Mouse (Mus musculus) limb, embryonic 15.5 days (tissue): ENCODE results near the gene Nsg2. TPM values are rescaled to one million over a fixed set of nuclear protein-coding genes. Genes with fewer than 3 reads are reported as not detected.

Source experiments
- ATAC-seq: fragments of 200-750 bp; cut with Nextera tagmentation; 2 replicates; pipeline ENCODE4 v1.8.0; 2017; ENCODE audit warnings: low read depth, moderate TSS enrichment; ENCODE audit not compliant: insufficient number of reproducible peaks, low FRiP score, low TSS enrichment
- H3K27ac ChIP-seq: fragments of 300-500 bp; sonication (generic); 2 replicates; pipeline ENCODE4 v1.5.1; 2015; ENCODE audit warnings: moderate library complexity, mild to moderate bottlenecking, inconsistent platforms
- H3K27me3 ChIP-seq: fragments of 300-500 bp; sonication (generic); 2 replicates; pipeline ENCODE4 v1.6.1; 2015; ENCODE audit warnings: inconsistent platforms
- H3K36me3 ChIP-seq: fragments of 300-500 bp; sonication (generic); 2 replicates; pipeline ENCODE4 v1.6.1; 2015; ENCODE audit warnings: inconsistent platforms
- H3K4me1 ChIP-seq: fragments of 300-500 bp; sonication (generic); 2 replicates; pipeline ENCODE4 v1.6.1; 2015; ENCODE audit warnings: inconsistent platforms
- H3K4me2 ChIP-seq: fragments of 300-500 bp; sonication (generic); 2 replicates; pipeline ENCODE4 v1.6.1; 2015; ENCODE audit warnings: mild to moderate bottlenecking, inconsistent platforms
- H3K4me3 ChIP-seq: fragments of 300-500 bp; sonication (generic); 2 replicates; pipeline ENCODE4 v1.5.1; 2015; ENCODE audit warnings: mild to moderate bottlenecking, inconsistent platforms
- H3K9ac ChIP-seq: fragments of 300-500 bp; sonication (generic); 2 replicates; pipeline ENCODE4 v1.6.1; 2015; ENCODE audit warnings: inconsistent platforms
- H3K9me3 ChIP-seq: fragments of 300-500 bp; sonication (generic); 2 replicates; pipeline ENCODE4 v1.6.1; 2016; ENCODE audit warnings: inconsistent platforms
- WGBS: fragments of 180-500 bp; shearing (Covaris S2); methylation state at CpG from one replicate; pipeline ENCODE4 v1.1.7; 2015; 5-methylcytosine and 5-hydroxymethylcytosine counted together
- polyA plus RNA-seq: library from polyadenylated mRNA; unstranded; fragments of >200 nt; fragmentation: Nextera tagmentation; extraction: Ambion mirVana; gene quantifications from 2 replicates; pipeline ENCODE4 v1.2.1, GENCODE M21; 2015

The Nsg2 gene
- polyA plus RNA-seq, 1 experiment from 2014 or later, result 6.3 TPM

- Histone ChIP-seq H3K27me3 (no peaks in the 10 kb centered on the region), H3K4me1 (peaks cover 7% of the 10 kb centered on the region; the same call in 1 of the 2 replicates), H3K9me3 (no peaks in the 10 kb centered on the region), H3K4me2 (no peak overlapping the region), H3K36me3 (no peaks in the 10 kb centered on the region), H3K9ac (no peak overlapping the region), H3K4me3 (no peak overlapping the region), H3K27ac (no peak overlapping the region)
- WGBS, result 54% methylated on average over 4 of the region's 4 CpGs
- no peak for ATAC-seq
These were observed 17.9 kb downstream of the Nsg2 start for GRCm38 (mm10) chr11:32018201-32018600.

GRCm38 (mm10) chr11:32020031-32020965 is 20.0 kb downstream of the Nsg2 start:
- H3K4me1 ChIP-seq, result peaks cover 13% of the 10 kb centered on the region; the same call in 1 of the 2 replicates
- no peak overlapping the region for H3K4me2 ChIP-seq
- 35% methylated on average over 8 of the region's 8 CpGs for WGBS
- no peak overlapping the region for H3K27ac ChIP-seq
- no peak for ATAC-seq
- H3K4me3 ChIP-seq, result no peak overlapping the region
- H3K9me3 ChIP-seq, result no peaks in the 10 kb centered on the region
- H3K9ac ChIP-seq, result no peak overlapping the region
- H3K27me3 ChIP-seq, result no peaks in the 10 kb centered on the region
- no peaks in the 10 kb centered on the region for H3K36me3 ChIP-seq

GRCm38 (mm10) chr11:32026634-32027033 is 26.4 kb downstream of the Nsg2 start:
- 44% methylated on average over 5 of the region's 5 CpGs for WGBS
- H3K27me3 ChIP-seq, result no peaks in the 10 kb centered on the region

GRCm38 (mm10) chr11:32027474-32028342 is 27.4 kb downstream of the Nsg2 start:
- H3K36me3 ChIP-seq, result no peaks in the 10 kb centered on the region
- no peaks in the 10 kb centered on the region for H3K27me3 ChIP-seq
- no peak overlapping the region for H3K4me3 ChIP-seq
- H3K9ac ChIP-seq, result no peak overlapping the region
- H3K4me2 ChIP-seq, result no peak overlapping the region
- no peak overlapping the region for H3K27ac ChIP-seq
- H3K9me3 ChIP-seq, result no peaks in the 10 kb centered on the region
- WGBS, result 66% methylated on average over 7 of the region's 7 CpGs
- ATAC-seq, result no peak
- peaks cover 14% of the 10 kb centered on the region for H3K4me1 ChIP-seq

More at GRCm38 (mm10) chr11:32026634-32027033, 26.4 kb downstream of the Nsg2 start:
- no peak overlapping the region for H3K9ac ChIP-seq
- ATAC-seq, result 0 out of 2 replicates have a peak, but pooled peaks have one; percentile 61
- no peaks in the 10 kb centered on the region for H3K9me3 ChIP-seq
- H3K4me1 ChIP-seq, result peaks cover 14% of the 10 kb centered on the region
- H3K4me2 ChIP-seq, result no peak overlapping the region
- H3K27ac ChIP-seq, result no peak overlapping the region; the same call in 1 of the 2 replicates
- H3K4me3 ChIP-seq, result no peak overlapping the region
- H3K36me3 ChIP-seq, result no peaks in the 10 kb centered on the region

GRCm38 (mm10) chr11:32028605-32029004 is 28.3 kb downstream of the Nsg2 start:
- Histone ChIP-seq H3K36me3 (no peaks in the 10 kb centered on the region), H3K4me3 (no peak overlapping the region), H3K4me2 (no peak overlapping the region), H3K4me1 (peaks cover 14% of the 10 kb centered on the region), H3K9ac (no peak overlapping the region), H3K27ac (no peak overlapping the region), H3K9me3 (no peaks in the 10 kb centered on the region), H3K27me3 (no peaks in the 10 kb centered on the region)
- no peak for ATAC-seq
- WGBS, result 81% methylated on average over 3 of the region's 3 CpGs

GRCm38 (mm10) chr11:32029356-32029755 is 29.1 kb downstream of the Nsg2 start:
- H3K27ac ChIP-seq, result no peak overlapping the region
- peaks cover 9% of the 10 kb centered on the region for H3K4me1 ChIP-seq
- H3K9ac ChIP-seq, result no peak overlapping the region
- 80% methylated on average over 5 of the region's 5 CpGs for WGBS
- no peak overlapping the region for H3K4me2 ChIP-seq
- no peak overlapping the region for H3K4me3 ChIP-seq
- no peaks in the 10 kb centered on the region for H3K36me3 ChIP-seq
- H3K9me3 ChIP-seq, result no peaks in the 10 kb centered on the region
- H3K27me3 ChIP-seq, result no peaks in the 10 kb centered on the region
- ATAC-seq, result no peak

- no peak overlapping the region for H3K4me2 ChIP-seq
- no peaks in the 10 kb centered on the region for H3K9me3 ChIP-seq
- 30% methylated on average over 4 of the region's 4 CpGs for whole genome bisulfite sequencing
- H3K27me3 ChIP-seq, result no peaks in the 10 kb centered on the region
- H3K36me3 ChIP-seq, result no peaks in the 10 kb centered on the region
- H3K27ac ChIP-seq, result no peak overlapping the region
- H3K9ac ChIP-seq, result no peak overlapping the region
- peaks cover 4% of the 10 kb centered on the region; the same call in 1 of the 2 replicates for H3K4me1 ChIP-seq
- ATAC-seq, result no peak
- H3K4me3 ChIP-seq, result no peak overlapping the region
These were observed 31.1 kb downstream of the Nsg2 start for GRCm38 (mm10) chr11:32031396-32031795.

GRCm38 (mm10) chr11:32032053-32032452 is 31.8 kb downstream of the Nsg2 start:
- Histone ChIP-seq H3K27ac (no peak overlapping the region), H3K27me3 (no peaks in the 10 kb centered on the region), H3K4me1 (no peaks in the 10 kb centered on the region), H3K4me3 (no peak overlapping the region), H3K4me2 (no peak overlapping the region), H3K9ac (no peak overlapping the region), H3K36me3 (no peaks in the 10 kb centered on the region), H3K9me3 (no peaks in the 10 kb centered on the region)
- ATAC-seq, result no peak
- WGBS, result 81% methylated on average over 9 of the region's 9 CpGs

GRCm38 (mm10) chr11:32035831-32036230 is 35.6 kb downstream of the Nsg2 start:
- H3K4me3 ChIP-seq, result no peak overlapping the region
- WGBS, result 61% methylated on average over 5 of the region's 5 CpGs
- H3K4me2 ChIP-seq, result no peak overlapping the region
- H3K4me1 ChIP-seq, result peaks cover 9% of the 10 kb centered on the region; the same call in 1 of the 2 replicates
- H3K9ac ChIP-seq, result no peak overlapping the region
- no peaks in the 10 kb centered on the region for H3K27me3 ChIP-seq
- ATAC-seq, result no peak
- H3K27ac ChIP-seq, result no peak overlapping the region
- no peaks in the 10 kb centered on the region for H3K36me3 ChIP-seq
- H3K9me3 ChIP-seq, result no peaks in the 10 kb centered on the region

GRCm38 (mm10) chr11:32039656-32040055 is 39.4 kb downstream of the Nsg2 start:
- H3K27ac ChIP-seq, result no peak overlapping the region
- H3K27me3 ChIP-seq, result no peaks in the 10 kb centered on the region
- H3K9ac ChIP-seq, result no peak overlapping the region
- H3K9me3 ChIP-seq, result no peaks in the 10 kb centered on the region
- H3K4me3 ChIP-seq, result no peak overlapping the region
- H3K36me3 ChIP-seq, result no peaks in the 10 kb centered on the region
- ATAC-seq, result no peak
- WGBS, result 42% methylated on average over 4 of the region's 4 CpGs
- H3K4me1 ChIP-seq, result peaks cover 9% of the 10 kb centered on the region; the same call in 1 of the 2 replicates
- H3K4me2 ChIP-seq, result no peak overlapping the region

- H3K36me3 ChIP-seq, result no peaks in the 10 kb centered on the region
- ATAC-seq, result 0 out of 2 replicates have a peak, but pooled peaks have one; percentile 17
- no peaks in the 10 kb centered on the region for H3K27me3 ChIP-seq
- 83% methylated on average over 11 of the region's 11 CpGs for WGBS
- H3K9me3 ChIP-seq, result no peaks in the 10 kb centered on the region
- H3K4me2 ChIP-seq, result no peak overlapping the region
- no peak overlapping the region for H3K4me3 ChIP-seq
- H3K4me1 ChIP-seq, result no peaks in the 10 kb centered on the region
- H3K9ac ChIP-seq, result no peak overlapping the region
- H3K27ac ChIP-seq, result no peak overlapping the region
These were observed 57.1 kb downstream of the Nsg2 start for GRCm38 (mm10) chr11:32057389-32057788.
